Mouse (Mus musculus) testis, adult 2 months (tissue): Measurements from ENCODE around the gene Stt3a. TPM values are rescaled to one million over a fixed set of nuclear protein-coding genes. Genes with fewer than 3 reads are reported as not detected.

Experiments
- H3K27ac ChIP-seq: fragments of 200-500 bp; 2 replicates; pipeline ENCODE4 v1.5.1; 2012; ENCODE audit warnings: low read depth, low read length; ENCODE audit not compliant: control insufficient read depth, insufficient read depth
- H3K27me3 ChIP-seq: fragments of 200-500 bp; 2 replicates; pipeline ENCODE4 v1.6.1; 2012; ENCODE audit warnings: mild to moderate bottlenecking, low read length, moderate library complexity; ENCODE audit not compliant: control insufficient read depth, insufficient read depth
- H3K36me3 ChIP-seq: fragments of 200-500 bp; 2 replicates; pipeline ENCODE4 v1.6.1; 2012; ENCODE audit warnings: mild to moderate bottlenecking, low read length; ENCODE audit not compliant: control insufficient read depth, insufficient read depth
- H3K4me1 ChIP-seq: fragments of 200-500 bp; 2 replicates; pipeline ENCODE4 v1.6.1; 2012; ENCODE audit warnings: low read length; ENCODE audit not compliant: control insufficient read depth, insufficient read depth
- H3K4me3 ChIP-seq: fragments of 200-500 bp; 2 replicates; pipeline ENCODE4 v1.5.1; 2012; ENCODE audit warnings: low read depth, mild to moderate bottlenecking, low read length, moderate library complexity, mixed read lengths; ENCODE audit not compliant: control insufficient read depth
- CTCF ChIP-seq: fragments of 200-500 bp; IDR thresholded peaks from 2 replicates; pipeline ENCODE4 v1.5.1; 2012; ENCODE audit warnings: low read depth, mild to moderate bottlenecking, inconsistent platforms, low read length, moderate library complexity; ENCODE audit not compliant: control insufficient read depth, insufficient read depth, insufficient replicate concordance
- POLR2A ChIP-seq: fragments of 200-500 bp; IDR thresholded peaks from 2 replicates; pipeline ENCODE4 v1.6.1; 2012; ENCODE audit warnings: low read depth, mild to moderate bottlenecking, inconsistent platforms, low read length, moderate library complexity; ENCODE audit not compliant: control insufficient read depth
- polyA plus RNA-seq: library from polyadenylated mRNA; depleted of rRNA; stranded (reverse); fragments of >200 nt; gene quantifications from 2 replicates; pipeline ENCODE4 v1.2.3, GENCODE M21; 2012; rRNA removed

Gene Stt3a
- polyA plus RNA-seq, result 159 and 247 TPM in 2 replicates

- Histone ChIP-seq H3K36me3 (no peaks in the 10 kb centered on the region), H3K4me3 (peak within 1 kb of the TSS; percentile 86), H3K4me1 (peaks cover 2% of the 10 kb centered on the region; the same call in 1 of the 2 replicates), H3K27ac (peak within 1 kb of the TSS; percentile 92), H3K27me3 (no peaks in the 10 kb centered on the region)
- no peak for TF ChIP-seq CTCF
- TF ChIP-seq POLR2A, result peak; percentile 75
These were observed at the start of gene Stt3a for GRCm38 (mm10) chr9:36767203-36768143. Stt3a (minus strand) TSS chr9:36767679.

- H3K4me1 ChIP-seq, result no peaks in the 10 kb centered on the region
- no peak overlapping the region for H3K4me3 ChIP-seq
- no peaks in the 10 kb centered on the region for H3K27me3 ChIP-seq
- TF ChIP-seq CTCF, result no peak
- TF ChIP-seq POLR2A, result no peak
- H3K27ac ChIP-seq, result no peak overlapping the region
- H3K36me3 ChIP-seq, result no peaks in the 10 kb centered on the region
These were observed 47.0 kb upstream of the Stt3a start for GRCm38 (mm10) chr9:36814486-36814885.

- Histone ChIP-seq H3K27ac (no peak overlapping the region), H3K27me3 (no peaks in the 10 kb centered on the region), H3K36me3 (no peaks in the 10 kb centered on the region), H3K4me3 (no peak overlapping the region), H3K4me1 (no peaks in the 10 kb centered on the region)
- no peak for TF ChIP-seq CTCF
- no peak for TF ChIP-seq POLR2A
These were observed 40.8 kb upstream of the Stt3a start for GRCm38 (mm10) chr9:36808126-36808785.

DNA sequence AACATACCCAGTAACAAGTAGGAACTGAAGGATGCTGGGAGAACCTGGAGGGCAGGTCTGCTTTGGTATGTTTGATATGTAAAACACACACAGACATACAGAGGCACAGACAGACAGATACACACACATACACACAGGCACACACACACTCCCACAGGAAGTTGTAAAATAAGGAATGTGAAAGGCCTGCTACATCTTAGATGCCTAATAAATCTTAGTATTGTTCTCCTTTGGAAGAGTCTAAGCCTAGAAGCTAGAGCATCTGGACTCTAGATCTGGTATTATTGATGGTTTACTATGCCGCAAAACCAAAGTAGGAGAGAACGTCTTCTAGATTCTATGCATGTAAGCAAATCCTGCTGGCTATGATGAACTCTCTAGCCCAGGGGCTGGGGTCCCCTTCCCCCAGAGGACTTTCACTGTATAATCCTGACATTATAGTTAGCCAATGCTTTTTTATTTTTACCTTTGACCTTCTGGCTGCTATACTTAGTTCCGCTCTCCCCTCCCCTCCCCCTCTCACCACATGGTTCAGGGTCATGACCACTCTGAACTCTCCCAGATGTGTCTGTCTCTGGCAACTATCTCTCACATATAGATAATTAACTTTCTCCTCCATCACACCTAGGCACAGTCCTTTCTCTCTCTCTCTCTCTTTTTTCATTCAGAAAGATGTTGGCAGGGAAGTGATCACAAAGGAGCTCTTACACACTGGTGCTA, 37.9 kb upstream of the Stt3a start:
- Histone ChIP-seq H3K4me1 (no peaks in the 10 kb centered on the region), H3K36me3 (no peaks in the 10 kb centered on the region), H3K4me3 (no peak overlapping the region), H3K27me3 (no peaks in the 10 kb centered on the region), H3K27ac (no peak overlapping the region)
- TF ChIP-seq POLR2A (no peak), CTCF (no peak)

GRCm38 (mm10) chr9:36803926-36804325, 36.4 kb upstream of the Stt3a start:
- Histone ChIP-seq H3K36me3 (no peaks in the 10 kb centered on the region), H3K27me3 (no peaks in the 10 kb centered on the region), H3K27ac (no peak overlapping the region), H3K4me1 (no peaks in the 10 kb centered on the region), H3K4me3 (no peak overlapping the region)
- TF ChIP-seq POLR2A (no peak), CTCF (no peak)

DNA sequence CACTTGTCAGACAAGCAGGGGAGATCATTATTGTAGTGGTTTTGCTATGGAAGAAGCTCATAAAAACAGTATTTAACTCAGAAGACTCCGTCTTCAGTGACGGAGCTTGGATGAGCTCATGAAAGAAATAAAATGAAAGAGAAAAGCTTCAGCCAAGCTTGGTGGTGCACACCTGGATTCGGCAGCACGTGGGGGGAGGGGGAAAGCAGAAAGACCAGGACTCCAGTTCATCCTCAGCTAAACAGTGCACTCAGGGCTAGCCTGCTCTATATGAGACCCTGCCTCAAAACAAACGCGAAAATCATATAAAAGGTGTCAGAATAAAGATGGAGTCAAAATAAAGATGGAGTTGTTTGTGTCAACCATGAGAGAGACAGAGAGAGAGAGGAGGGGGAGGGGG, 35.9 kb upstream of the Stt3a start:
- Histone ChIP-seq H3K27ac (no peak overlapping the region), H3K27me3 (no peaks in the 10 kb centered on the region)
- no peak for TF ChIP-seq CTCF
- TF ChIP-seq POLR2A, result no peak

GRCm38 (mm10) chr9:36802951-36803350, 35.5 kb upstream of the Stt3a start:
- TF ChIP-seq CTCF (no peak), POLR2A (no peak)
- Histone ChIP-seq H3K4me1 (no peaks in the 10 kb centered on the region), H3K36me3 (no peaks in the 10 kb centered on the region), H3K27me3 (no peaks in the 10 kb centered on the region), H3K4me3 (no peak overlapping the region), H3K27ac (no peak overlapping the region)

More for the DNA sequence above, 35.9 kb upstream of the Stt3a start:
- no peaks in the 10 kb centered on the region for H3K36me3 ChIP-seq
- no peaks in the 10 kb centered on the region for H3K4me1 ChIP-seq
- no peak overlapping the region for H3K4me3 ChIP-seq
